Mouse (Mus musculus): ENCODE measurements at regions not wholly inside any gene's neighbourhood (a gene's known extent, or its start where the extent isn't known, plus 50 kb on each side); places are given as distances from the start of the nearest gene placed in this dataset.

GRCm38 (mm10) chr9:61269151-61269870 is 102.9 kb upstream of the Tle3 start:
- DNase-seq (ENCODE audit: low spot score in 2 of 2), result no peak
- intact Hi-C loops (cut with DNase I), result no loop called here

GRCm38 (mm10) chr9:61271243-61271642 is 100.9 kb upstream of the Tle3 start:
- intact Hi-C loops (cut with DNase I), result loop anchor here (10.0 kb wide), 1 partner anchor 444 kb away; no protein-coding TSS in a partner anchor
- no peak for DNase-seq (ENCODE audit: low spot score in 2 of 2)

- DNase-seq (ENCODE audit: low spot score in 2 of 2), result no peak
- intact Hi-C loops (cut with DNase I), result loop anchor here (10.0 kb wide), 1 partner anchor 443 kb away; no protein-coding TSS in a partner anchor
Measured at GRCm38 (mm10) chr9:61271769-61272352, 100.3 kb upstream of the Tle3 start.

- DNase-seq (ENCODE audit: low spot score in 2 of 2), result no peak
- intact Hi-C loops (cut with DNase I), result loop anchor here (10.0 kb wide), 1 partner anchor 441 kb away; no protein-coding TSS in a partner anchor
Measured at GRCm38 (mm10) chr9:61274020-61274419, 98.1 kb upstream of the Tle3 start.

- DNase-seq (ENCODE audit: low spot score in 2 of 2), result peak; percentile 67 to 78
- intact Hi-C loops (cut with DNase I), result loop anchor here (1.0 to 10.0 kb wide), 7 partner anchors 66 to 550 kb away; no protein-coding TSS in a partner anchor
Measured at GRCm38 (mm10) chr9:61277369-61278215, 94.6 kb upstream of the Tle3 start.

- peak; percentile 60 to 87 for DNase-seq (ENCODE audit: low spot score in 2 of 2)
- intact Hi-C loops (cut with DNase I), result loop anchor here (1.0 to 10.0 kb wide), 7 partner anchors 67 to 549 kb away; no protein-coding TSS in a partner anchor
Measured at GRCm38 (mm10) chr9:61278216-61278758, 93.9 kb upstream of the Tle3 start.

GRCm38 (mm10) chr9:61279044-61279543 is 93.1 kb upstream of the Tle3 start:
- DNase-seq (ENCODE audit: low spot score in 2 of 2), result no peak
- intact Hi-C loops (cut with DNase I), result loop anchor here (2.0 to 10.0 kb wide), 5 partner anchors 136 to 548 kb away; no protein-coding TSS in a partner anchor

- no peak for DNase-seq (ENCODE audit: low spot score in 2 of 2)
- intact Hi-C loops (cut with DNase I), result no loop called here
Measured at GRCm38 (mm10) chr9:61280856-61281582, 91.1 kb upstream of the Tle3 start.

- DNase-seq (ENCODE audit: low spot score in 2 of 2), result no peak
- intact Hi-C loops (cut with DNase I), result no loop called here
Measured at GRCm38 (mm10) chr9:61283311-61283710, 88.9 kb upstream of the Tle3 start.

GRCm38 (mm10) chr9:61284201-61285021 is 87.8 kb upstream of the Tle3 start:
- DNase-seq (ENCODE audit: low spot score in 2 of 2), result no peak
- intact Hi-C loops (cut with DNase I), result no loop called here

GRCm38 (mm10) chr9:61286561-61286960 is 85.6 kb upstream of the Tle3 start:
- intact Hi-C loops (cut with DNase I), result no loop called here
- DNase-seq (ENCODE audit: low spot score in 2 of 2), result no peak

GRCm38 (mm10) chr9:61289117-61289516 is 83.0 kb upstream of the Tle3 start:
- DNase-seq (ENCODE audit: low spot score in 2 of 2), result no peak
- intact Hi-C loops (cut with DNase I), result no loop called here

- no peak for DNase-seq (ENCODE audit: low spot score in 2 of 2)
- intact Hi-C loops (cut with DNase I), result no loop called here
Measured at GRCm38 (mm10) chr9:61289713-61290112, 82.5 kb upstream of the Tle3 start.

- no peak for DNase-seq (ENCODE audit: low spot score in 2 of 2)
- intact Hi-C loops (cut with DNase I), result no loop called here
Measured at GRCm38 (mm10) chr9:61291646-61292045, 80.5 kb upstream of the Tle3 start.

GRCm38 (mm10) chr9:61292501-61292900 is 79.7 kb upstream of the Tle3 start:
- DNase-seq (ENCODE audit: low spot score in 2 of 2), result no peak
- intact Hi-C loops (cut with DNase I), result no loop called here

- DNase-seq (ENCODE audit: low spot score in 2 of 2), result no peak
- intact Hi-C loops (cut with DNase I), result no loop called here
Measured at GRCm38 (mm10) chr9:61293223-61293985, 78.8 kb upstream of the Tle3 start.

- intact Hi-C loops (cut with DNase I), result no loop called here
- no peak for DNase-seq (ENCODE audit: low spot score in 2 of 2)
Measured at GRCm38 (mm10) chr9:61295001-61295400, 77.2 kb upstream of the Tle3 start.
